Mouse (Mus musculus): Measurements from ENCODE around the gene Mmp19. TPM values are rescaled to one million over a fixed set of nuclear protein-coding genes. Genes with fewer than 3 reads are reported as not detected.

The Mmp19 gene
- polyA plus RNA-seq (2012) = 0.02 TPM in 1 of 2 replicates, not detected in the other

DNA sequence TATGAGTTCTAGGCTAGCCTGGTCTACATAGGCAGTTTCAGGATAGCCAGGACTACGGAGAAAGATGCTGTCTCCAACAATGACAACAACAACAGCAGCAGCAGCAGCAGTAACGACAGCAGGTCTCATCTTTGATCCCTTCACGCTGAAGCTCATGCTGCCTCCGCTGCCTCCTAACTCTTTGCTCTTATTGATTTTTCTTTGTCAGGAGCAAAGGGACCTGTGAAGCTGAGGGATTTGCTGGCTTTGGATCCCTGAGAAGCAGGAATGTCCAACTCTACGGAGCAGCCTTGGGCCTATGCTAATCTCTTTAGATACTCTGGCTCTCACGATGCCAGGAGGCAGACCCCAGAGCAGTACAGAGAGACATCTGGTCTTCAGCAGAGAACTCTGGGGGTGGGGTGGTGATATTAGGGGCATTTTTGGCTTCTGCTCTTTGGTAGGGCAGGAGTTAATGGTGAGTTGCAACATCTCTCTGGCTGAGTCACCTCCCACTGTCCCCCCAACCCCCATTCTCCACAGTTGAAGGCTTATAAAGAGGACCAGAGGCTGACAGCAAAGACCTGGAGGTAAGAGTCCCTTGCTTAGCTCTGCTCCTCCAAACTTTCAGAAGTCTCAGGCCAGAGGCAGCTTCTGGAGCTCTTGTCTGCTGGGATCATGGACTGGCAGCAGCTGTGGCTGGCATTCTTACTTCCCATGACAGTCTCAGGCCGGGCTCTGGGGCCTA is at the start of gene Mmp19:
Gene Mmp19, plus strand, starts transcription at position 513 of the 727 bp plus-strand sequence.
- no peak for TF ChIP-seq GATA1 (IDR thresholded peaks at IDR 0.05; ENCODE audit: low read length)

DNA sequence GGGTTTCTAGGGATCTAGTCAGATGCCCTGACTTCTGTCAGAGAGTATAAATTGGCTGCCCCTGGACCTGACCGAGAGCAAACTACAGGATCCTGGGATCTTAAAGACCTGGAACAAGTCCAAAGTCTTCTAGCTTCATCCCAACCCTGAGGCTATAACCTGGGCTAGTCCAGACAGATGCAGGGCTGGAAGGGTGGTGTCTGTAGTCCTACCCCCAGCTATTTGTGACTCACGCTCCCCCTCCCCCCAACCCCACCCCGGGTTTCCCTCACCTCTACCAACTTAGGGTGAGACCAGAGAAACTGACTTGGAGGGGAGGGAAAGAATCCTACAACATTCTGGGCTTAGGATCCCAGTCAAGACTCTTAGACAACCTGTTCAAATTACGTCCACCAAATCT is 48.1 kb upstream of the Mmp19 start:
- no peak for TF ChIP-seq GATA1 (IDR thresholded peaks at IDR 0.05; ENCODE audit: low read length)

DNA sequence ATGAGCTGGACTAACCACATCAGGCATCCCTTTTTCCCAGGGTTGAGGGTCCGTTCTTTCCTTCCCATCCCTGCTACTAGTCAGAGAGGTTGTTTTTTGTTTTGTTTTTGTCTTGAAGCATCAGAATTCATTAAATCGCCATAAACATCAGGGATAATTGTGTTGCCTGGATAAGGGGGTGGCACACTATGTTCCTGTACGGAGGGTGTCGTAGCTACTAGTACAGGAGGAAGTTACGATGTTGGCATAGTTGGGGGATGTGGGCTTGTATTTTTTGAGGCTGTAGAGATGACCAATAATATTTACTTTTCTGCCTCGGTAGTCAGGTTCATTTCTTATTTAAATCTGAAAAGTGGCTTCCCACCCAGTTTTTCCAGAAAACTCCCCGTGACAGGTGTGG is 47.5 kb upstream of the Mmp19 start:
- TF ChIP-seq GATA1 (IDR thresholded peaks at IDR 0.05; ENCODE audit: low read length) = no peak

DNA sequence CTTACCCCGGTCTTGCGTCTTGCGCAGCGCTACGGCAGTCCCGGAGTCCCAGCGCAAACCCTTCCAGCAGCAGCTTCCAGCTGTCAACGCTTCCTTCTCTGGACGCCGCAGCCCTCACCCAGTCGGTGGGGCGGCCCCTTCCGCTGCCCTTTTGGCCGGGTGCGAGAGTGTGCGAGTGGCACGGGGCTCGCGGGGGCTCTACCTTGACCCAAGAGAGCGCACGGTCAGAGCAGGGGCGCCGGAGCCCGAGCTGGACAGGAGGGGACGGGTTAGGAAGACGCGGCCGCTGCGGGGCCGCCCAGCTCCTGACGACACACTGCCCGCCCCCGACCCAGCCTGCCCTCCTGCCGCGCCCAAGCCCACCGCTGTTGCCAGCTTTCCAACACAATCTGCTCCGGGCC is 46.9 kb upstream of the Mmp19 start:
- no peak for TF ChIP-seq GATA1 (IDR thresholded peaks at IDR 0.05; ENCODE audit: low read length)

DNA sequence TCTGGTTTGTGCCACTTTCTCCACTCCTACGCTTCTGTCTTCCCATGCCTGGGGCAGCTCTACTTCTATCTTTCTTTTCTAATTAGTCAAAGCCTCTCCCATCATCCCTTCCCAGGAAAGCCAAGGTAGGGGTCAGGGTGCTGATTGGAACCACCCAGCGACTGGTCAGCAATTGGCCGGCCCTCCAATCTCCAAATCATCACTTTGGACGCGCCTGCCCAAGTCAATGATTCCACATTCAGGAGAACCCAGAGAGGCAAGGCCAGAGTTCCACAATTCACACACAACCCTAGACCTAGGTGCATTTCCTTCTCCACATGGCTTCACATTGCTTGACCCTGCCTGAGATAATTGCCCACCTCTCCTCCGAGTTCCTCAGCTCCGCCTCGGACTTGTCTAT is 46.5 kb upstream of the Mmp19 start:
- no peak for TF ChIP-seq GATA1 (IDR thresholded peaks at IDR 0.05; ENCODE audit: low read length)

DNA sequence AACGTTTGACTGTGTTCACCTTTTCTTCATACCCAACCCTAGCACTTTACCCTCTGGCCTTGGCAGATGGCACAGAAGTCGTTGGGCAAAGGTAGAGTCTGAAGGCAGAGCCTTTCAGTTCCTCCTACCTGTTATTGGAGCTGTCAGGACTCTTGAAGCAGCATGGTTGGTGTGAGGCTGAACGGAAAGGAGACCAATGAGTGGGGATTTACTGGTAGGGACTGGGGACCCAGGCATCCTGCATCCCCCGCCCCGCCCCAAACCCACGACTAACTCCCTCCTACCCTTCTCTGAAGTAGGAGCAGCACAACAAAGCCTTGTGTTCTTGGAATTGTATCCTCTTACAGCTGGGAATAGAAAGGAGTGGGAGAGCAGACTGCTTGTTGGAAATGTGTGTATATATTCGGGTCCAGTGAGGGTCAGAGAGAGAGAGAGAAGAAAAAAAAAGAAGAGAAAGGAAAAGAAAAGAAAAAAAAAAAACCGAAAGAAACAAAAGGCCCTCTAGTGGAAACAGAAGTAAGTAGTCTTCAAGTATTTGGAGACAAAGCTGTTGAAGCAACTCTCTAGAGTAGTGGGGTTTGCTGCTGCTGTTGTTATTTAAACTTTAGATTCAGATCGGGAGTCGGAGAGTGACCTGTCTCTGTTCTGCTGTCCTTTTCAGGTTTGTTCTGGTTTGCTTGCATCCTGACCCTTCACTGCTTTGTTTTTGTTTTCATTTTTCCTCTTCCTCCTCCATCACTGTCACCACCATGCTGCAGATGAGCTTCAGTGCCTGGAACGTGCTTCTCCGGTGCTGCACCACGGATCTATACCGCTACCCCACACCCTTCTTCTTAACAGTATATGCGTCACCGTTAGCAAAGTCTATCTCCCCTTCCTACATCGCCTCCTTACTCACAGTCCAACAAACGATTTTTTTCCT is 45.8 kb upstream of the Mmp19 start, which contains the start of gene Dgka:
Gene Dgka, minus strand, starts transcription at position 176 of the 922 bp plus-strand sequence.
- no peak for TF ChIP-seq GATA1 (IDR thresholded peaks at IDR 0.05; ENCODE audit: low read length)

DNA sequence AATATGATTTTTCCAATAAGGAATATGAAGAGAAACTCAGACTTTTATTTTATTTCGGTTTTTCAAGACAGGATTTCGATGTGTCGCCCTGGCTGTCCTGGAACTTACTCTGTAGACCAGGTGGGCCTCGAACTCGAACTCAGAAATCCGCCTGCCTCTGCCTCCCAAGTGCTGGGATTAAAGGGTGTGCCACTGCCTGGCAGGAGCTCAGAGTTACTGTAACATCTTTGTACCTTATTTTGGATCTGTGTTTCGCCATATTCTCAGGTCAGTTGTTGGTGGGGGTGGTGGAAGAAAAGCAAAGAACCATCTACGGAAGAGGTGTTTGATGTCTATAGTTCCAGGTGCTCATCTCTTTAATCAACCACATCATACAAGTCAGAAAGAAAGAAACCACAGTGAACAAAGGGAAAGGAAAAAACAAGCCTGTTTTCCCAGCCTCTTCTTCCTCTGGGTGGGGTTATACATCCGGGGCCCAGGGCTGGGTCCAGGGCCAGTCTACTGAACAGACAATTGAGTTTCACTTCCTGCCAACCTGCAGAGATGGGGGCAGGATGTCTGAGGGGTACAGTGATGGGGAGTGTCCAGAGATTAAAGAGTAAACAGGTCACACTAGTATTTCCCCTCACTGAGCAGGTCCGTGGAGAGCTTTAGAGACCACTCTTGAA is 44.6 kb upstream of the Mmp19 start:
- TF ChIP-seq GATA1 (IDR thresholded peaks at IDR 0.05; ENCODE audit: low read length) = no peak

DNA sequence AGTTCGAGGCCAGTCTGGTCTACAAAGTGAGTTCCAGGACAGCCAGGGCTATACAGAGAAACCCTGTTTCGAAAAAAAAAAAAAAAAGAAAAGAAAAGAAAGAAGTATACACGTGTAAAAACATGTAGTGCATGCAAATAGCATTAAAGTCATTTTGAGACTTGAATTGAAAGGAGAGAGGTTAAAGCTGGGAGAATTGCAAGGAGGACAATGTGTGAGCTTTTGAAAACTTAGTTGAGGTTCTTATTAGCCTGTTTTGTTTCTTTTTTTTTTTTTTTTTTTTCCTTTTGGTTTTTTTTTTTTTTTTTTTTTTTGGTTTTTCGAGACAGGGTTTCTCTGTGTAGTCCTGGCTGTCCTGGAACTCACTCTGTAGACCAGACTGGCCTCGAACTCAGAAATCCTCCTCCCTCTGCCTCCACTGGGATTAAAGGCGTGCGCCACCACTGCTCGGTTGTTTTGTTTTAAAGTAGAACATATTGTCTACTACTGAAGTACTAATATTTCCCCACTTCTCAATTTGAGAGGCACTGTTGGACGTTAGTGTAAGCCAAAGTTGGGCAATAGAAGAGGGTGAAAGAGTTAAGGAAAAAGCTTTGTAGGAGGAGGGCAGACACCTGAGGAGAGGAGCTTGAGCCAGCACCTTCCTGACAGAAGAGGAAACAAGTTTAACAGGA is 43.6 kb upstream of the Mmp19 start:
- TF ChIP-seq GATA1 (IDR thresholded peaks at IDR 0.05; ENCODE audit: low read length) = no peak

DNA sequence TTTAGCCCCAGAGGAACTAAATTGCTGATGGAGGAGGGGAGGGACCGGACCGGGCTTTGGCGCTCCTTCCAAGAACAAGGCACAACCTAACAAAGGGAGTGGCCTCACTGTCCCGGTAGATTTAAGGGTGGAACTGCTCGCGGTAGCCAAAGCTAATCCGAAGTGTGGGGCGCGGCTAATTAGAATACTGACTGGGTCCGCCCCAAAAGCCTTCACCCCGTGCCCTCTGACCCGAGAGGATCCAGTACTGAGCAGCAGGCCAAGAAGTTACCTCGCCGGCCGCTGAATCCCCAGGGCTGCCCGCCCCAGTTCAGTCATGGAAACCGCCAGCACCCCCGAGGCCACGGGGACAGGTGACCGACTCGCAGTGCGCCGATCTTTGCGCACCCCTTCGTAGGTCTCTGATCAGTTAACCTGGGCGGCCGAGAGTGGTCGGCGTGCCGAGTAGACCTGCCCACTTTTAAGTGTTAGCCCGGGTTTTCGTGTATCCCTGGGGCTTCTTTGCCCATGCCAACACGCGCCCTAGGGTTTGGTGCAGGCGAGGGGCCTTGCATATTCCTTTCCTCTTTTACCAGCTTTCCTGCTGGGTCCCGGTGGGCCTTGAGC is 43.0 kb upstream of the Mmp19 start, which contains the start of gene Pym1:
Gene Pym1, plus strand, starts transcription at position 244 of the 606 bp plus-strand sequence.
- no peak for TF ChIP-seq GATA1 (IDR thresholded peaks at IDR 0.05; ENCODE audit: low read length)

DNA sequence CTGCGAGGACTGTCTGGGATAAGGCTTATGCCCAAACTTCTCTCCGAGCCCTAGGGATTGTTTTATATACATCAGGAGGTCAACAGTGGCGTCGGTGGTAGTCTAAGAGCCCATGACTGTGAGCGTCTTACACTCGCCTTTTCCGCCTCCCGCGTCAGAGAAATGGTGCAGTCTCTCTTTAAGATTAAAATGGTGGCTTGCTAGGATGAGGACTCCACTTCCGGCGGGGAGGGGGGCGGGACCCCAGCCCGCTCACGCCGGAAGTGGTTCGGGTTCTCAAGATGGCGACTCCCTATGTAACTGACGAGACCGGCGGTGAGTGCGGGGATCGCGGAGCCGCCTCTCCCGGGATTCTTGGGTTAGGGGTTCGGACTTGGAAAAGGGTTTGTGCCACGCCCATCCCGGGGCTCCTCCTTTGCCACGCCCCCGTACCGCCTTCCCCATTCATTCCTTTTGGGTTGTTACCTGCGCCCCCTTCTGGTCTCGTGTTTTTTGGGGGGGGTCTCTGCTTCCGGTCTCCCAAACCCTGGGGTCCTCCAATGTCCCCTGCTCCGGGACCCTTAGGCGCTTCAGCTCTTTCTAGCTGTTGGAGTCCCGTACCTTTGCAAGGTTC is 42.4 kb upstream of the Mmp19 start:
- no peak for TF ChIP-seq GATA1 (IDR thresholded peaks at IDR 0.05; ENCODE audit: low read length)

DNA sequence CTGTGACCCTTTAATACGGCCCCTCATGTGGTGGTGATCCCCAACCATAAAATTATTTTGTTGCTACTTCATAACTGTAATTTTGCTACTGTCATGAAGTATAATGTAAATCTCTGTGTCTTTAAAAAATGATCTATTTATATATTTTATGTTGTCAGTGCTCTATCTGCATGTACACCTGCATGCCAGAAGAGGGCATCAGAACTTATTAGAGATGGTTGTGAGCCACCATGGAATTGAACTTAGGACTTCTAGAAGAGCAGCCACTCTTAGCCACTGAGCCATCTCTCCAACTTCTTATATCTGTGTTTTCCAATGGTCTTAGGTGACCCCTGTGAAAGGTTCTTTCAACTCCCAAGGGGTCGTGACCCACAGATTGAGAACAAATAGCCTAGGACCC is 17.8 kb upstream of the Mmp19 start:
- no peak for TF ChIP-seq GATA1 (IDR thresholded peaks at IDR 0.05; ENCODE audit: low read length)

DNA sequence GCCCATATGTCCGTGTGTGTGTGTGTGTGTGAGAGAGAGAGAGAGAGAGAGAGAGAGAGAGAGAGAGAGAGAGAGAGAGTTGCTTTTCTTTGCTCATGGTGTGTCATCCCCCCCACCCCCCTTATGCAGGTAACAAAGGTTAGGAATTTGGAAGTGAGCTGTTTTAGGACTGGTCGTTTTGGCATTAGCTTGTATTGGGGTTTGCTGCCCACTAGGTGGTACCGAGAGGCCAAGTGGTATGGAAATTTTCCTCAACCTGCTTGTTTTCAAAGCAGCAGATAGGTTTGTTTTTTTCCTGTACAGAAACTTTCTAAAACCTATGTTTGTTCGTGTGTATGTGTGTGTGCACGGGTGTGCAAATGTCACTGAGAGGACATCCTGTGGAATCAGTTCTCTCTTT is 17.0 kb upstream of the Mmp19 start:
- no peak for TF ChIP-seq GATA1 (IDR thresholded peaks at IDR 0.05; ENCODE audit: low read length)

DNA sequence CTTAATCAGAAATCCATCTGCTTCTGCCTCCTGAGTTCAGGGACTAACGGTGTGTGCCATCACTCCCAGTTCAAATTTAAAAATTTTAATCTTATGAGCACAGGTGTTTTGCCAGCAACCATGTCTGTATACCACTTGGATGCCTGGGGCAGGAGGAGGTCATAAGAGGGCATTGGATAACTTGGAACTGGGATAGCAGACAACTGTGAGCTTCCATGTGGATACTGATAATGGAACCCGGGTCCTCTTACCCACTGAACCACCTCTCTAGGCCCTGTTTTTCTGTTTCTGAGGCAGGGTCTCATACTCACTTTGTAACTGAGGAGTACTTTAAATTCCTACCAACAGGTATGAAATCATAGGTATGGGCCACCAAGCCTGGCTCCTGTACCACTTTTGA is 12.3 kb upstream of the Mmp19 start:
- TF ChIP-seq GATA1 (IDR thresholded peaks at IDR 0.05; ENCODE audit: low read length) = no peak

DNA sequence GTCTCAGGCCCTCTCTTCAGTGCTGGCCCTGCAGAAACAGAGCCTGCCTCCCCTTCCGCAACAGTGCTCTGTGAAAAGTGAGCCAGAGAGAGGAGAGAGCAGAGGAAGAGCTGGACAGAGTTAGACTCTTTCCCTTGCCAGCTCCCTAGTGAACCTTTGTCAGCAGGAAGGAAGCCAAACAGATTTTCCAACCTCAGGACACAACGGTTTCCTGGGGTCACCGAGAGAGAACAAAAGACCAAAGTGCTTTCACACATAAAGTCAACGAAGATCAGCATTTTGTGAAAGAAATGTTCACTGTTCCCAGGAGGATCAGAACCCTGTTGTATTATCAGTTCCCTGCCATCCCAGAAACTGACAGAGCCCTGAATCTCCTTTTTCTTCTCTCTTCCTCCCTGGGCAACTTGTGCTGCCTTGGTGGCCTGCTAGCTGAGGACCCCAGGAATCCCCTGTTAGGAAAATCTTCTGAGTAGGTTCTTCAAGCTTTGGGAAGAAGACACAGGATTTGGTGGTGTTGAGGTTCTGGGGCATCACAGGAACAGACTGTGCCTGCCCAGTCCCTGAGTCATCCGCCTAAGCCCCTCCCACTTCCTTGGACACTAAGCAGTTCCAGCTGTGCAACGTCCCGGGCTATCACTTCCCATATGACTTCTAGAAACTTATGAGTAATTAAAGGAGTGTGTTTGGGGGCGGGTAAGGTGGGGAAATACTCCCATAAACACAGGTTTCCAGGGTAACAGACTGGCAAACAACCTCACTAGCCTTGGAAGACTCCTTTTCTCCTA is 11.5 kb upstream of the Mmp19 start:
- TF ChIP-seq GATA1 (IDR thresholded peaks at IDR 0.05; ENCODE audit: low read length) = no peak

Data from G1E-ER4 (cell line).